Mouse (Mus musculus) bone marrow, adult 2 months (tissue): ENCODE measurements around the gene Fen1.

ENCODE experiments used
- CTCF ChIP-seq: fragments of 200-500 bp; IDR thresholded peaks from 2 replicates; pipeline ENCODE4 v1.5.1; 2011; ENCODE audit warnings: low read length, control low read depth; ENCODE audit not compliant: control insufficient read depth, insufficient read depth
- POLR2A ChIP-seq: fragments of 200-500 bp; IDR thresholded peaks from 2 replicates; pipeline ENCODE4 v1.6.1; 2011; ENCODE audit warnings: low read depth, mild to moderate bottlenecking, control low read depth, low read length, borderline replicate concordance; ENCODE audit not compliant: control insufficient read depth

- no peak for TF ChIP-seq CTCF
- no peak for TF ChIP-seq POLR2A
Observed at GRCm38 (mm10) chr19:10182142-10182541, 21.8 kb downstream of the Fen1 start.
